7 mouse cellular contexts compared by ENCODE assay signal in genomic region chr14:73553122-73553696, GRCm38 (mm10). TPM values are rescaled to one million over a fixed set of nuclear protein-coding genes. Genes with fewer than 3 reads are reported as not detected.
A peak's percentile ranks its signal among the peaks of the same experiment; 100 is the strongest.
DNase-seq lines count a peak whose midpoint lies in the region; ATAC-seq lines count a peak whose summit lies in the region.

No protein-coding gene starts in this region.

- WGBS in neural tube, embryonic 11.5 days = under 1% methylated on average over 10 of the region's 10 CpGs
- WGBS in embryonic facial prominence, embryonic 15.5 days = under 1% methylated on average over 10 of the region's 10 CpGs
- 2% methylated on average over 10 of the region's 10 CpGs for WGBS in limb, embryonic 12.5 days
- WGBS in stomach, embryonic 16.5 days = under 1% methylated on average over 10 of the region's 10 CpGs

- no peaks in the 10 kb centered on the region for H3K36me3 ChIP-seq in neural tube, embryonic 11.5 days (ENCODE audit: control insufficient read depth, insufficient read depth, low read length)
- peaks cover 6% of the 10 kb centered on the region for H3K36me3 ChIP-seq in embryonic facial prominence, embryonic 15.5 days
- H3K36me3 ChIP-seq in limb, embryonic 12.5 days = peaks cover 12% of the 10 kb centered on the region
- H3K36me3 ChIP-seq in stomach, embryonic 16.5 days (ENCODE audit: control insufficient read depth, insufficient read depth, low read length) = 0 out of 2 replicates have a peak, but pooled peaks cover 5% of the 10 kb centered on the region

- no peak for ATAC-seq in neural tube, embryonic 11.5 days (ENCODE audit: insufficient read depth, low FRiP score, low TSS enrichment)
- ATAC-seq in embryonic facial prominence, embryonic 15.5 days (ENCODE audit: insufficient number of reproducible peaks, low FRiP score, low TSS enrichment, low read depth) = 0 out of 2 replicates have a peak, but pooled peaks have one; percentile 1
- peak; percentile 69 for ATAC-seq in limb, embryonic 12.5 days (ENCODE audit: insufficient number of reproducible peaks, insufficient read depth, low FRiP score, low TSS enrichment, low read depth)
- ATAC-seq in stomach, embryonic 16.5 days (ENCODE audit: insufficient read depth, low FRiP score) = no peak

- peak overlapping the region; percentile 50; the same call in 1 of the 2 replicates for H3K27ac ChIP-seq in neural tube, embryonic 11.5 days (ENCODE audit: low read depth, low read length)
- H3K27ac ChIP-seq in embryonic facial prominence, embryonic 15.5 days (replicated peaks) = 0 out of 2 replicates have a peak overlapping the region, but pooled peaks have one; percentile 55
- peak overlapping the region; percentile 85 for H3K27ac ChIP-seq in limb, embryonic 12.5 days
- peak overlapping the region; percentile 67 for H3K27ac ChIP-seq in stomach, embryonic 16.5 days (ENCODE audit: low read length)

- peak overlapping the region; percentile 57 for H3K4me2 ChIP-seq in neural tube, embryonic 11.5 days (ENCODE audit: low read depth)
- peak overlapping the region; percentile 63 for H3K4me2 ChIP-seq in embryonic facial prominence, embryonic 15.5 days (replicated peaks)
- H3K4me2 ChIP-seq in limb, embryonic 12.5 days = peak overlapping the region; percentile 70
- peak overlapping the region; percentile 58 for H3K4me2 ChIP-seq in stomach, embryonic 16.5 days (ENCODE audit: low read depth, low read length)

- no peaks in the 10 kb centered on the region for H3K27me3 ChIP-seq in neural tube, embryonic 11.5 days (ENCODE audit: control insufficient read depth, insufficient read depth, low read length)
- no peaks in the 10 kb centered on the region for H3K27me3 ChIP-seq in embryonic facial prominence, embryonic 15.5 days
- H3K27me3 ChIP-seq in limb, embryonic 12.5 days = no peaks in the 10 kb centered on the region
- no peaks in the 10 kb centered on the region for H3K27me3 ChIP-seq in stomach, embryonic 16.5 days (ENCODE audit: control insufficient read depth, insufficient read depth, low read length)

- peak overlapping the region; percentile 97 for H3K4me3 ChIP-seq in neural tube, embryonic 11.5 days (ENCODE audit: low read depth, low read length)
- H3K4me3 ChIP-seq in embryonic facial prominence, embryonic 15.5 days (replicated peaks) = peak overlapping the region; percentile 99
- H3K4me3 ChIP-seq in limb, embryonic 12.5 days (replicated peaks) = peak overlapping the region; percentile 94
- peak overlapping the region; percentile 94 for H3K4me3 ChIP-seq in stomach, embryonic 16.5 days (replicated peaks; ENCODE audit: low read length)

- peaks cover 8% of the 10 kb centered on the region for H3K4me1 ChIP-seq in neural tube, embryonic 11.5 days (ENCODE audit: control insufficient read depth, insufficient read depth, low read length)
- H3K4me1 ChIP-seq in embryonic facial prominence, embryonic 15.5 days = peaks cover 10% of the 10 kb centered on the region
- peaks cover 12% of the 10 kb centered on the region for H3K4me1 ChIP-seq in limb, embryonic 12.5 days (replicated peaks)
- peaks cover 5% of the 10 kb centered on the region; the same call in 1 of the 2 replicates for H3K4me1 ChIP-seq in stomach, embryonic 16.5 days (ENCODE audit: control insufficient read depth, insufficient read depth, low read length)

- no peaks in the 10 kb centered on the region for H3K9me3 ChIP-seq in neural tube, embryonic 11.5 days (ENCODE audit: control insufficient read depth, low read length)
- no peaks in the 10 kb centered on the region for H3K9me3 ChIP-seq in embryonic facial prominence, embryonic 15.5 days (replicated peaks)
- no peaks in the 10 kb centered on the region for H3K9me3 ChIP-seq in limb, embryonic 12.5 days
- no peaks in the 10 kb centered on the region for H3K9me3 ChIP-seq in stomach, embryonic 16.5 days (replicated peaks; ENCODE audit: control insufficient read depth, low read length)

- peak overlapping the region; percentile 94 for H3K9ac ChIP-seq in neural tube, embryonic 11.5 days (ENCODE audit: low read length)
- H3K9ac ChIP-seq in embryonic facial prominence, embryonic 15.5 days = peak overlapping the region; percentile 96
- H3K9ac ChIP-seq in limb, embryonic 12.5 days (replicated peaks) = peak overlapping the region; percentile 97
- peak overlapping the region; percentile 97 for H3K9ac ChIP-seq in stomach, embryonic 16.5 days (ENCODE audit: low read length)

- no peak for DNase-seq in neural tube, embryonic 11.5 days (ENCODE audit: low spot score)
- DNase-seq in neural tube, embryonic 10.5 days (ENCODE audit: extremely low spot score, low spot score) = no peak
- DNase-seq in right cerebral cortex, adult 18-20 months = no peak
- no peak for DNase-seq in ovary, postnatal 14 days (ENCODE audit: low spot score)

RNA-seq across cellular contexts. Expression of gene Nudt15, which starts 5.2 kb away (rescaled TPM):
- polyA plus RNA-seq in neural tube, embryonic 11.5 days (2014; fragmentation: Nextera tagmentation; extraction: Ambion mirVana) = 9.9 and 13.1 TPM in 2 replicates
- polyA plus RNA-seq in embryonic facial prominence, embryonic 15.5 days (2015; fragmentation: Nextera tagmentation; extraction: Ambion mirVana) = 4.5 TPM in 2 replicates
- 6.4 and 6.8 TPM in 2 replicates for polyA plus RNA-seq in limb, embryonic 12.5 days (2016; fragmentation: Nextera tagmentation; extraction: Ambion mirVana)
- polyA plus RNA-seq in stomach, embryonic 16.5 days (2015; fragmentation: Nextera tagmentation; extraction: Ambion mirVana) = 4.3 and 5.1 TPM in 2 replicates

RNA-seq across cellular contexts. Expression of gene Sucla2, which starts 28.1 kb away (rescaled TPM):
- 112 and 117 TPM in 2 replicates for polyA plus RNA-seq in neural tube, embryonic 11.5 days (2014; fragmentation: Nextera tagmentation; extraction: Ambion mirVana)
- polyA plus RNA-seq in embryonic facial prominence, embryonic 15.5 days (2015; fragmentation: Nextera tagmentation; extraction: Ambion mirVana) = 99.6 and 106 TPM in 2 replicates
- polyA plus RNA-seq in limb, embryonic 12.5 days (2016; fragmentation: Nextera tagmentation; extraction: Ambion mirVana) = 96.4 and 98.0 TPM in 2 replicates
- 106 and 122 TPM in 2 replicates for polyA plus RNA-seq in stomach, embryonic 16.5 days (2015; fragmentation: Nextera tagmentation; extraction: Ambion mirVana)

RNA-seq across cellular contexts. Expression of gene Med4, which starts 43.4 kb away (rescaled TPM):
- 96.7 and 101 TPM in 2 replicates for polyA plus RNA-seq in neural tube, embryonic 11.5 days (2014; fragmentation: Nextera tagmentation; extraction: Ambion mirVana)
- 82.8 and 86.7 TPM in 2 replicates for polyA plus RNA-seq in embryonic facial prominence, embryonic 15.5 days (2015; fragmentation: Nextera tagmentation; extraction: Ambion mirVana)
- 105 and 107 TPM in 2 replicates for polyA plus RNA-seq in limb, embryonic 12.5 days (2016; fragmentation: Nextera tagmentation; extraction: Ambion mirVana)
- 68.3 and 68.6 TPM in 2 replicates for polyA plus RNA-seq in stomach, embryonic 16.5 days (2015; fragmentation: Nextera tagmentation; extraction: Ambion mirVana)

Comparison
In these comparisons a context has a peak if more than half of its experiments do, and no peak if none do; other contexts are left out.
1. ATAC-seq: peak in embryonic facial prominence, embryonic 15.5 days (single experiment) and limb, embryonic 12.5 days (single experiment); none in neural tube, embryonic 11.5 days (single experiment) and stomach, embryonic 16.5 days (single experiment).
2. Peak in every context shown above with its lines, with median percentiles within 50 percentile points of each other: H3K27ac ChIP-seq, H3K4me2 ChIP-seq, H3K4me3 ChIP-seq and H3K9ac ChIP-seq.